Mouse (Mus musculus) erythroblast, embryonic 14.5 days (primary cell): ENCODE data around the gene Dcp1a.

Experiments
- GATA1 ChIP-seq: IDR thresholded peaks from 2 replicates; pipeline ENCODE4 v1.6.1; 2012; ENCODE audit warnings: low read length, inconsistent platforms, mixed read lengths
- TAL1 ChIP-seq: IDR thresholded peaks from 3 replicates; pipeline ENCODE4 v1.6.1; 2012; ENCODE audit warnings: low read length, inconsistent platforms, mixed read lengths

GRCm38 (mm10) chr14:30549777-30550149, 70.4 kb downstream of the Dcp1a start:
- no peak for TF ChIP-seq GATA1
- TF ChIP-seq TAL1, result no peak
